Mouse (Mus musculus) intestine, embryonic 16.5 days (tissue): ENCODE data around the gene Pkib. TPM values are rescaled to one million over a fixed set of nuclear protein-coding genes. Genes with fewer than 3 reads are reported as not detected.

Source experiments
- ATAC-seq: fragments of 200-750 bp; cut with Nextera tagmentation; 2 replicates; pipeline ENCODE4 v1.8.0; 2017; ENCODE audit warnings: moderate TSS enrichment, moderate library complexity
- H3K27ac ChIP-seq: fragments of 300-500 bp; sonication (generic); 2 replicates; pipeline ENCODE4 v1.5.1; 2014; ENCODE audit warnings: mild to moderate bottlenecking, low read length
- H3K27me3 ChIP-seq: fragments of 300-500 bp; sonication (generic); replicated peaks from 2 replicates; pipeline ENCODE4 v1.6.1; 2014; ENCODE audit warnings: low read length, control low read depth, mixed read lengths; ENCODE audit not compliant: control insufficient read depth, insufficient read depth
- H3K36me3 ChIP-seq: fragments of 300-500 bp; sonication (generic); 2 replicates; pipeline ENCODE4 v1.6.1; 2014; ENCODE audit warnings: low read length, control low read depth; ENCODE audit not compliant: control insufficient read depth, insufficient read depth
- H3K4me1 ChIP-seq: fragments of 300-500 bp; sonication (generic); 2 replicates; pipeline ENCODE4 v1.6.1; 2014; ENCODE audit warnings: low read length, control low read depth, mixed read lengths; ENCODE audit not compliant: control insufficient read depth, insufficient read depth
- H3K4me2 ChIP-seq: fragments of 300-500 bp; sonication (generic); 2 replicates; pipeline ENCODE4 v1.6.1; 2014; ENCODE audit warnings: low read depth, low read length, control low read depth
- H3K4me3 ChIP-seq: fragments of 300-500 bp; sonication (generic); 2 replicates; pipeline ENCODE4 v1.5.1; 2014; ENCODE audit warnings: mild to moderate bottlenecking, low read length
- H3K9ac ChIP-seq: fragments of 300-500 bp; sonication (generic); 2 replicates; pipeline ENCODE4 v1.6.1; 2014; ENCODE audit warnings: low read depth, low read length
- H3K9me3 ChIP-seq: fragments of 300-500 bp; sonication (generic); 2 replicates; pipeline ENCODE4 v1.6.1; 2016; ENCODE audit warnings: low read length, control low read depth; ENCODE audit not compliant: control insufficient read depth
- whole genome bisulfite sequencing: fragments of 180-500 bp; shearing (Covaris S2); extraction: QIAGEN DNeasy Blood & Tissue Kit; methylation state at CpG from one replicate; pipeline ENCODE4 v1.1.7; 2014; 5-methylcytosine and 5-hydroxymethylcytosine counted together
- polyA plus RNA-seq: library from polyadenylated mRNA; unstranded; fragments of >200 nt; fragmentation: Nextera tagmentation; extraction: Ambion mirVana; gene quantifications from 2 replicates; pipeline ENCODE4 v1.2.1, GENCODE M21; 2015

Gene Pkib
- polyA plus RNA-seq: 1.3 and 2.4 TPM in 2 replicates

DNA sequence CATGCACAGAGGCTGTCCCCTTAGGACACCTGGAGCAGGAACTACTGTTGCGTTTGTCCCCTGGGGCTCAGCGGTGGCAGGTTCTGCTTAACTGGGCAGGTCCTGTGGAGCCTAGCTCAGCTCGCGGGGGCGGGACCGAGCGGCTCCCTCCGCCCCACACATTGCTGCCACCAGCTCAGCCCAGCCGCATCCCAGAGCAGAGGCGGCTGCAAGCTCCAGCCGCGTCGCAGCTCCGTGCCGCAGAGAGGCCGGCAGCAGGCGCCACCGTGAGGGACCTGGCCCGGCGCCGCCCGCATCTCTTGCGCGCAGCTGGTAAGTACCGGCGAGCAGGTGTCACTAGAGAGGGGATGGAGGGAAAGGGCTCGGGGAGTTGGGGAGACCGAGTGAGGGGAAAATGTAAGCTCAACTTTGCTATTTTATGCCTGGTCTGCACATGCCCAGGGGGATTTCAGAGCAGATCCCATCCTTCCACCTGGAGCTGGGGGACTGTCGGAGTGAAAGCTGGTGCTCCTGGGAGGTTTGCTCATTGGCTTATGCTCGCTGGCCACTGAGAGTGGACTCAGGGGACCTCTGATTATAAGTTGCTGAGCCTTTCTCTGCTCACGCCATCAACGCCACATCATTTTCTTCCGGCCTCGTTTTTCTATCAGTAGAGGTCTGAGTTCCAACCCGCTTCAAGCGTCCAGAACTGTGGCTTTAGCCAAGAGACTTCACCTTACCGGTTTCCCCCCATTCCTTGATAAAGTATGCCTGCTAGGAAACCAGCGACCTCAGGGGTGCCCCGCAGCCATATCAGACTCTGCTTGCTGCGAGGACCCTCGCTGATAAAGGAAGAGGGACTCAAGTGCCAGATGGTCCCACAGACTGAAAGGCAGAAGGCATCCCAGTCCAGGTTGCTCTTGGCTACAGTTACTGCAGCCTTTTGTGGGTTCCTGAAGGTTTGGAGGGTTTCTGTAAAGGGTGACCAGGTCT is at the start of gene Pkib:
Gene Pkib (plus strand): TSS at position 86 of the 972 bp plus-strand sequence.
- H3K9me3 ChIP-seq: no peaks in the 10 kb centered on the region
- no peak within 1 kb of the TSS for H3K27ac ChIP-seq
- H3K27me3 ChIP-seq: peaks cover 14% of the 10 kb centered on the region; the same call in 1 of the 2 replicates
- no peaks in the 10 kb centered on the region for H3K36me3 ChIP-seq
- ATAC-seq: peak; percentile 95
- peak within 1 kb of the TSS; percentile 46 for H3K4me3 ChIP-seq
- peak within 1 kb of the TSS; percentile 87 for H3K4me2 ChIP-seq
- 2% methylated on average over 41 of the region's 41 CpGs for WGBS
- H3K9ac ChIP-seq: peak within 1 kb of the TSS; percentile 22
- 0 out of 2 replicates have a peak, but pooled peaks cover 5% of the 10 kb centered on the region for H3K4me1 ChIP-seq

DNA sequence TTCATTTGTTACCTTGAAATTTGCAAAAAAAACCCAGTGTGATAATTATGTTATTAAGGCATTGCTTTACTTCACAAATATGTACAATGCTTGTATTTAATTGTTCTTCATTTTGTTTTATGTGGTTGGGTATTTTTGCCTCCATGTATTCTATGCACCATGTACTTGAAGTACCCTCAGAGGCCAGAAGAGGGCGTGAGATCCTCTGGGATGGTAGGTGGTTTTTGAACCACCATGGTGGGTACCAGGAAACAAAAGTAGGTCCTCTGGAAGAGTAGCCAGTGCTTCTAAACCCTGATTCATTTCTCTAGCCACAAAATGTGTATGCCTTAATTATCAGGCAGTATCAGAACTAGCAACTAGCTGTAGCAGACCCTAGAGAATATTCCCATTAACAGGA is 47.9 kb upstream of the Pkib start:
- Histone ChIP-seq H3K36me3 (no peaks in the 10 kb centered on the region), H3K9ac (no peak overlapping the region), H3K27ac (no peak overlapping the region), H3K9me3 (no peaks in the 10 kb centered on the region), H3K4me2 (no peak overlapping the region), H3K4me1 (no peaks in the 10 kb centered on the region), H3K27me3 (no peaks in the 10 kb centered on the region), H3K4me3 (no peak overlapping the region)
- 32% methylated on average over 1 of the region's 1 CpGs for WGBS
- ATAC-seq: no peak

DNA sequence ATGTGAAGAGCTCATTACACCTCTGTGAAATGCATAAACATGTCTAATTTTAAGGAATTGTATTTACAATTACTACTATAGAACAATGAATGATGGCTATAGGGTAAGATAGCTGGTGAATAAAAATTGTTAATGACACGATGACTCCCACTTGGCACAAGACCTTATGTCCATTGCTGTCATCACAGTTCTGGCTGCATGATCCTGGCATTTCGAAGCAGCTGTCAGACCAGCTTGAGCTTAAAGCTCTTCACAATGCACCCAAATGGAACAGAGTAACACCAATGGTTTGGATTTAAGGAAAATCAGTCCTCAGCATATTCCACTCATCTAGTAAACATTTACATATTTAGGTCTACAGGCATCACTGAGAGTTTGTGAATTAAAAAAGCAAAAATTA is 37.5 kb upstream of the Pkib start:
- H3K36me3 ChIP-seq: no peaks in the 10 kb centered on the region
- H3K4me3 ChIP-seq: no peak overlapping the region
- ATAC-seq: no peak
- no peak overlapping the region for H3K9ac ChIP-seq
- H3K27ac ChIP-seq: no peak overlapping the region
- H3K4me1 ChIP-seq: no peaks in the 10 kb centered on the region
- 63% methylated on average over 2 of the region's 2 CpGs for whole genome bisulfite sequencing
- no peak overlapping the region for H3K4me2 ChIP-seq
- H3K9me3 ChIP-seq: no peaks in the 10 kb centered on the region
- H3K27me3 ChIP-seq: no peaks in the 10 kb centered on the region

DNA sequence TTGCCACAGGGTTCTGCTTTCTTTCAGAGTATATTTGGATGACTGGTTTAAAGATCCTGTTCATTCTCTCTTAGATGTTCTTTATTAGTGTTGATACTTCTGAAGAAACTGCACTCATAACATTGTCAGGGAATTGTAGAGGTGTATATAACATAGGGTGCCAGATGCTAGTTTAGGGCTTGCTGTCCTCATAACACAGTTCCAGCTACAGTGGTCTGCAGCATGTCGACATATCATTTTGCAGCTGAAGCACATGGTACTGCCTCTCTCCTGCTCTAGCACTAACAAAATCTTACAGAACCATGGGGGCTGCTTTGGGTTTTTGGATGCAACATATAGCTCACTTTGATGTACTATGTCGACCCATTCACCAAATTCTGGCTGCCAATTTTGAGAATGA is 34.6 kb upstream of the Pkib start:
- H3K9ac ChIP-seq: no peak overlapping the region
- H3K4me3 ChIP-seq: no peak overlapping the region
- WGBS: 49% methylated on average over 2 of the region's 2 CpGs
- ATAC-seq: peak; percentile 28; the same call in 1 of the 2 replicates
- H3K27me3 ChIP-seq: no peaks in the 10 kb centered on the region
- H3K27ac ChIP-seq: no peak overlapping the region
- H3K4me1 ChIP-seq: no peaks in the 10 kb centered on the region
- H3K9me3 ChIP-seq: no peaks in the 10 kb centered on the region
- H3K4me2 ChIP-seq: no peak overlapping the region
- no peaks in the 10 kb centered on the region for H3K36me3 ChIP-seq

DNA sequence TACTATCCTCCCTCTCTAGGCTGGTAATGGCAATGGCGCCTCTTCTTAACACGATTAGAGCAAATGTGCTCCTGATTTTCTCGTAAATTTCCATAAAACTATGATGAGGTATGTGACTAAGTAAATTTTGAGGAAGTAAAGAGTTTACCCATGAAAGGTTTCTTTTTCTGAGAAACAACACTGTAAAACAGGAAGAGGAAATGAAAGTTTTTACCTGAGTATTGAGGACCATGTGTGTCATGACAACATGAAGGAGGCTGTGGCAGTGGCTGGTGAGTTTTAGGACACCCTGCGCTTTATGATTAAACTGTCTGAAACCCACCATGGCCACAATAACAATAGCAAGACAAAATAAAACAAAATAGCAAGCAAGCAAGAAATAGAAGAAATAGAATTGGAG is 28.8 kb upstream of the Pkib start:
- no peak overlapping the region for H3K4me3 ChIP-seq
- no peaks in the 10 kb centered on the region for H3K9me3 ChIP-seq
- no peaks in the 10 kb centered on the region for H3K27me3 ChIP-seq
- H3K9ac ChIP-seq: no peak overlapping the region
- no peaks in the 10 kb centered on the region for H3K4me1 ChIP-seq
- 93% methylated on average over 4 of the region's 4 CpGs for WGBS
- H3K4me2 ChIP-seq: no peak overlapping the region
- H3K36me3 ChIP-seq: no peaks in the 10 kb centered on the region
- H3K27ac ChIP-seq: no peak overlapping the region
- ATAC-seq: no peak

DNA sequence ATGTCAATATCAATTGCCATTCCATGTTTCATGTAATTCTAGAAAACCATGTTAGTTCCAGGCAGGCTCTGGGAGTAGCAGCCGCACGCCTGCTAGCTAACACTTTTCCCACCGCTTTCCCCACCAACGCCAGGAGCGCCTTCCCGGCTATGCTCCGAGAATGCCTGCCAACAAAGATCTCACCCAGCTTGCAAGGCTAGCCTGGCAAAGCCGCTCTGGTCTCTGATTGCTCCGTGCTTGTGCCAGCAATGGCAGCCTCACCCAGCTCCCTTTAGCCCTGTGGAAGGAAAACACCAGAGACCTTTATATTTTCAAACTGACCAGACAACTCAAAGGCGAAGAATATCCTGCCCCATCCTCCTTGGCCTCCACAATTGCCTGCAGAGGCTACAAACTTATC is 8.5 kb upstream of the Pkib start:
- 87% methylated on average over 10 of the region's 10 CpGs for WGBS
- Histone ChIP-seq H3K4me2 (no peak overlapping the region), H3K27me3 (no peaks in the 10 kb centered on the region), H3K27ac (no peak overlapping the region), H3K4me1 (no peaks in the 10 kb centered on the region), H3K36me3 (no peaks in the 10 kb centered on the region), H3K9me3 (no peaks in the 10 kb centered on the region), H3K9ac (no peak overlapping the region), H3K4me3 (no peak overlapping the region)
- ATAC-seq: no peak

DNA sequence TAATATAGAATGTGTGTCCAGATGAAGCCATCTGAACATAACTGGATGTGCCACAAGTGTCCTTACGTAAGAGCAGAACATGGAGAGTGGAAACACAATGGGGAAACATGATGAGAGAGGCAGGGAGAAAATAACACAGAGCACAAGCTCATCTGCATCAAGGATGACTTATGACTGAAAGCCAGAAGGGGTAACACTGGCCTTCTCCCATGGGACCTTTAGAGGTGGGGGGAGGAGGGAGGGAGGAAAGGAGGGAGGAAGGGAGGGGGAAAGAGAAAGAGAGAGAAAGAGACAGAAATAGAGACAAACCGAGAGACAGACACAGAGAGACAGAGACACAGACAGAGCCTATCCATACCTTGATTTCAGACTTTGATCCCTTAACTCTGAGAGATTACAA is 4.0 kb upstream of the Pkib start:
- H3K27ac ChIP-seq: no peak overlapping the region
- no peaks in the 10 kb centered on the region for H3K36me3 ChIP-seq
- H3K9me3 ChIP-seq: no peaks in the 10 kb centered on the region
- H3K4me3 ChIP-seq: no peak overlapping the region
- no peak overlapping the region for H3K4me2 ChIP-seq
- H3K4me1 ChIP-seq: 0 out of 2 replicates have a peak, but pooled peaks cover 5% of the 10 kb centered on the region
- H3K27me3 ChIP-seq: peaks cover 14% of the 10 kb centered on the region; the same call in 1 of the 2 replicates
- WGBS: 83% methylated on average over 2 of the region's 2 CpGs
- ATAC-seq: no peak
- no peak overlapping the region for H3K9ac ChIP-seq

DNA sequence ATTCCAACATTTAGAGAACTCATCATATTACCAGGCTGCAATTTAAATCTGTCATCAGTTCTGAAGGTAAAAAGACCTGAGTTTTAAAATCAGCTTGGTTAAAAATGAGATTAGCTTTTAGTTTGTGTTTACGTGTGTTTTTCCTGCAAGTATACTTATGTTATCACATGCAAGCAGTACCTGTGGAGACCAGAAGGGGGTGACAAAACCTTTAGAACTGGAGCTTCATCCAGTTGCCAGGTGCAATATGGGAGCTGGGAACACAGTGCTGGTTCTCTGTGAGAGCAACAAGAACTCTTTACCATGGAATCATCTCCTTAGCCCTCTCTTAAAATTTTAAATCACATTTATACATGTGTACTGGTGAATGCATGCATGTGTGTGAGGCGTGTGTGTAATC is 1.2 kb upstream of the Pkib start:
- H3K27me3 ChIP-seq: peaks cover 14% of the 10 kb centered on the region; the same call in 1 of the 2 replicates
- H3K36me3 ChIP-seq: no peaks in the 10 kb centered on the region
- WGBS: 95% methylated on average over 2 of the region's 2 CpGs
- no peak overlapping the region for H3K4me2 ChIP-seq
- H3K4me1 ChIP-seq: 0 out of 2 replicates have a peak, but pooled peaks cover 5% of the 10 kb centered on the region
- no peak overlapping the region for H3K9ac ChIP-seq
- ATAC-seq: no peak
- no peak overlapping the region for H3K4me3 ChIP-seq
- H3K27ac ChIP-seq: no peak overlapping the region
- H3K9me3 ChIP-seq: no peaks in the 10 kb centered on the region

DNA sequence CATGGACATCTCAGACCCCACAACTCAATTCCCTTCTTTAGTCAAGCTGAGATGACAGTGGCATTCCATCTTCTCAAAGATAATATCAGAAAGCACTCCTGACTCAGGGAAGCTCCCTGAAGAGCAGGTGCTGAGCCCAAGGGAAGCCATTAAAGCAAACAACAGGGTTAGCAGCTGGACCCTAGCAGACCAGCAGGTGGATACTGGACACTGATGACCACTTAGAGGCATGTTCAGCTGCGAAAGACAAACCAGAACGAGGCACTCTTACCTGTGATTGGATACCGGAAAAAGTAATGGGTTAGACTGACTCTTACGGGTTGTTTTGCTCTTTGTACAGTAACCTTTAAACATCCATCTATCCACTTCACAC is 1.1 kb downstream of the Pkib start:
- H3K36me3 ChIP-seq: no peaks in the 10 kb centered on the region
- H3K9ac ChIP-seq: no peak overlapping the region
- no peak for ATAC-seq
- 63% methylated on average over 4 of the region's 4 CpGs for WGBS
- 0 out of 2 replicates have a peak, but pooled peaks cover 5% of the 10 kb centered on the region for H3K4me1 ChIP-seq
- peak overlapping the region; percentile 87; the same call in 1 of the 2 replicates for H3K4me2 ChIP-seq
- peaks cover 14% of the 10 kb centered on the region; the same call in 1 of the 2 replicates for H3K27me3 ChIP-seq
- no peak overlapping the region for H3K4me3 ChIP-seq
- H3K9me3 ChIP-seq: no peaks in the 10 kb centered on the region
- H3K27ac ChIP-seq: no peak overlapping the region
